Mouse (Mus musculus): ENCODE data around the gene Fyn. TPM values are rescaled to one million over a fixed set of nuclear protein-coding genes. Genes with fewer than 3 reads are reported as not detected.

Fyn gene
- polyA plus RNA-seq, 1 experiment from 2014 or later, result 21.3 TPM

GRCm38 (mm10) chr10:39349781-39350364, 18.8 kb upstream of the Fyn start:
- Histone ChIP-seq H3K36me3 (no peaks in the 10 kb centered on the region), H3K9ac (no peak overlapping the region), H3K4me3 (replicated peaks) (no peak overlapping the region), H3K27ac (no peak overlapping the region), H3K9me3 (no peaks in the 10 kb centered on the region), H3K4me1 (replicated peaks) (no peaks in the 10 kb centered on the region), H3K4me2 (replicated peaks) (no peak overlapping the region), H3K27me3 (replicated peaks) (no peaks in the 10 kb centered on the region)
- WGBS, result 94% methylated on average over 14 of the region's 14 CpGs
- no peak for ATAC-seq

GRCm38 (mm10) chr10:39364196-39364595, 4.5 kb upstream of the Fyn start:
- H3K9me3 ChIP-seq, result no peaks in the 10 kb centered on the region
- H3K4me1 ChIP-seq (replicated peaks), result no peaks in the 10 kb centered on the region; the same call in 1 of the 2 replicates
- WGBS, result 82% methylated on average over 4 of the region's 4 CpGs
- H3K36me3 ChIP-seq, result no peaks in the 10 kb centered on the region
- ATAC-seq, result no peak
- no peak overlapping the region for H3K27ac ChIP-seq
- H3K27me3 ChIP-seq (replicated peaks), result no peaks in the 10 kb centered on the region
- no peak overlapping the region for H3K9ac ChIP-seq
- no peak overlapping the region for H3K4me2 ChIP-seq (replicated peaks)
- H3K4me3 ChIP-seq (replicated peaks), result no peak overlapping the region

GRCm38 (mm10) chr10:39369502-39369931, 862 bp downstream of the Fyn start:
- Histone ChIP-seq H3K4me3 (replicated peaks) (peak overlapping the region; percentile 96), H3K4me1 (replicated peaks) (peaks cover 7% of the 10 kb centered on the region), H3K9ac (peak overlapping the region; percentile 90), H3K27ac (peak overlapping the region; percentile 89), H3K4me2 (replicated peaks) (peak overlapping the region; percentile 86), H3K9me3 (no peaks in the 10 kb centered on the region), H3K36me3 (no peaks in the 10 kb centered on the region), H3K27me3 (replicated peaks) (no peaks in the 10 kb centered on the region)
- peak; percentile 99 for ATAC-seq
- under 1% methylated on average over 44 of the region's 44 CpGs for WGBS

GRCm38 (mm10) chr10:39369977-39370785, 1.5 kb downstream of the Fyn start:
- Histone ChIP-seq H3K27me3 (replicated peaks) (no peaks in the 10 kb centered on the region), H3K27ac (peak overlapping the region; percentile 89), H3K36me3 (no peaks in the 10 kb centered on the region), H3K9ac (peak overlapping the region; percentile 90), H3K4me1 (replicated peaks) (peaks cover 7% of the 10 kb centered on the region), H3K4me2 (replicated peaks) (peak overlapping the region; percentile 86), H3K9me3 (no peaks in the 10 kb centered on the region), H3K4me3 (replicated peaks) (peak overlapping the region; percentile 96)
- 0% methylated on average over 65 of the region's 68 CpGs for WGBS
- ATAC-seq, result peak; percentile 71

- H3K36me3 ChIP-seq, result no peaks in the 10 kb centered on the region
- no peaks in the 10 kb centered on the region for H3K9me3 ChIP-seq
- ATAC-seq, result peak; percentile 52
- peak overlapping the region; percentile 89; the same call in 1 of the 2 replicates for H3K27ac ChIP-seq
- peak overlapping the region; percentile 90 for H3K9ac ChIP-seq
- WGBS, result 6% methylated on average over 8 of the region's 8 CpGs
- peaks cover 7% of the 10 kb centered on the region for H3K4me1 ChIP-seq (replicated peaks)
- peak overlapping the region; percentile 86 for H3K4me2 ChIP-seq (replicated peaks)
- peak overlapping the region; percentile 96 for H3K4me3 ChIP-seq (replicated peaks)
- H3K27me3 ChIP-seq (replicated peaks), result no peaks in the 10 kb centered on the region
Observed at GRCm38 (mm10) chr10:39370786-39371221, 2.1 kb downstream of the Fyn start.

- Histone ChIP-seq H3K27ac (peak overlapping the region; percentile 25; the same call in 1 of the 2 replicates), H3K4me2 (replicated peaks) (peak overlapping the region; percentile 86), H3K4me1 (replicated peaks) (peaks cover 13% of the 10 kb centered on the region), H3K27me3 (replicated peaks) (no peaks in the 10 kb centered on the region), H3K36me3 (no peaks in the 10 kb centered on the region), H3K9me3 (no peaks in the 10 kb centered on the region), H3K9ac (no peak overlapping the region), H3K4me3 (replicated peaks) (peak overlapping the region; percentile 96)
- WGBS, result 64% methylated on average over 2 of the region's 2 CpGs
- ATAC-seq, result no peak
Observed at GRCm38 (mm10) chr10:39371467-39371866, 2.8 kb downstream of the Fyn start.

- Histone ChIP-seq H3K27me3 (replicated peaks) (no peaks in the 10 kb centered on the region), H3K27ac (no peak overlapping the region), H3K9me3 (no peaks in the 10 kb centered on the region), H3K4me2 (replicated peaks) (peak overlapping the region; percentile 86; the same call in 1 of the 2 replicates), H3K4me3 (replicated peaks) (no peak overlapping the region), H3K4me1 (replicated peaks) (peaks cover 18% of the 10 kb centered on the region), H3K9ac (no peak overlapping the region), H3K36me3 (no peaks in the 10 kb centered on the region)
- no peak for ATAC-seq
- WGBS, result 78% methylated on average over 5 of the region's 5 CpGs
Observed at GRCm38 (mm10) chr10:39371991-39372390, 3.3 kb downstream of the Fyn start.

- 68% methylated on average over 9 of the region's 9 CpGs for WGBS
- Histone ChIP-seq H3K27me3 (replicated peaks) (no peaks in the 10 kb centered on the region), H3K4me1 (replicated peaks) (peaks cover 15% of the 10 kb centered on the region), H3K36me3 (no peaks in the 10 kb centered on the region), H3K4me2 (replicated peaks) (no peak overlapping the region), H3K9ac (no peak overlapping the region), H3K4me3 (replicated peaks) (no peak overlapping the region), H3K27ac (no peak overlapping the region), H3K9me3 (no peaks in the 10 kb centered on the region)
- peak; percentile 35 for ATAC-seq
Observed at GRCm38 (mm10) chr10:39376676-39377075, 8.0 kb downstream of the Fyn start.

- H3K9ac ChIP-seq, result no peak overlapping the region
- peak; percentile 79 for ATAC-seq
- WGBS, result 65% methylated on average over 5 of the region's 5 CpGs
- H3K9me3 ChIP-seq, result no peaks in the 10 kb centered on the region
- H3K4me1 ChIP-seq (replicated peaks), result peaks cover 15% of the 10 kb centered on the region
- H3K36me3 ChIP-seq, result no peaks in the 10 kb centered on the region
- no peak overlapping the region for H3K4me2 ChIP-seq (replicated peaks)
- H3K27ac ChIP-seq, result no peak overlapping the region
- no peak overlapping the region for H3K4me3 ChIP-seq (replicated peaks)
- no peaks in the 10 kb centered on the region for H3K27me3 ChIP-seq (replicated peaks)
Observed at GRCm38 (mm10) chr10:39377219-39377618, 8.6 kb downstream of the Fyn start.

- no peak overlapping the region for H3K27ac ChIP-seq
- no peaks in the 10 kb centered on the region for H3K27me3 ChIP-seq (replicated peaks)
- WGBS, result 76% methylated on average over 8 of the region's 8 CpGs
- H3K36me3 ChIP-seq, result no peaks in the 10 kb centered on the region
- no peak overlapping the region for H3K4me2 ChIP-seq (replicated peaks)
- ATAC-seq, result 0 out of 2 replicates have a peak, but pooled peaks have one; percentile 29
- H3K9me3 ChIP-seq, result no peaks in the 10 kb centered on the region
- H3K4me3 ChIP-seq (replicated peaks), result no peak overlapping the region
- no peak overlapping the region for H3K9ac ChIP-seq
- peaks cover 15% of the 10 kb centered on the region for H3K4me1 ChIP-seq (replicated peaks)
Observed at GRCm38 (mm10) chr10:39378025-39378603, 9.5 kb downstream of the Fyn start.

GRCm38 (mm10) chr10:39379287-39379686, 10.6 kb downstream of the Fyn start:
- Histone ChIP-seq H3K9ac (no peak overlapping the region), H3K4me1 (replicated peaks) (peaks cover 15% of the 10 kb centered on the region), H3K4me2 (replicated peaks) (no peak overlapping the region), H3K9me3 (no peaks in the 10 kb centered on the region), H3K4me3 (replicated peaks) (no peak overlapping the region), H3K36me3 (no peaks in the 10 kb centered on the region), H3K27me3 (replicated peaks) (no peaks in the 10 kb centered on the region), H3K27ac (no peak overlapping the region)
- WGBS, result 70% methylated on average over 10 of the region's 10 CpGs
- no peak for ATAC-seq

GRCm38 (mm10) chr10:39379721-39380370, 11.2 kb downstream of the Fyn start:
- H3K9ac ChIP-seq, result no peak overlapping the region
- ATAC-seq, result no peak
- no peaks in the 10 kb centered on the region for H3K36me3 ChIP-seq
- no peak overlapping the region for H3K4me2 ChIP-seq (replicated peaks)
- no peaks in the 10 kb centered on the region for H3K9me3 ChIP-seq
- no peak overlapping the region for H3K27ac ChIP-seq
- H3K4me1 ChIP-seq (replicated peaks), result peaks cover 15% of the 10 kb centered on the region
- WGBS, result 79% methylated on average over 5 of the region's 5 CpGs
- H3K4me3 ChIP-seq (replicated peaks), result no peak overlapping the region
- H3K27me3 ChIP-seq (replicated peaks), result no peaks in the 10 kb centered on the region
